Mouse (Mus musculus): ENCODE results near the gene Aldh1b1.

The Aldh1b1 gene

GRCm38 (mm10) chr4:45798964-45799363, at the start of gene Aldh1b1:
TSS of gene Aldh1b1 (plus strand) at chr4:45799022.
- DNase-seq = peak; percentile 80 to 84

GRCm38 (mm10) chr4:45749449-45749848, 49.4 kb upstream of the Aldh1b1 start:
- no peak for DNase-seq

GRCm38 (mm10) chr4:45750477-45750876, 48.3 kb upstream of the Aldh1b1 start:
- no peak for DNase-seq

- no peak for DNase-seq
Observed at GRCm38 (mm10) chr4:45753211-45753809, 45.5 kb upstream of the Aldh1b1 start.

GRCm38 (mm10) chr4:45754171-45754570, 44.7 kb upstream of the Aldh1b1 start:
- DNase-seq = no peak

- DNase-seq = no peak
Observed at GRCm38 (mm10) chr4:45755097-45755496, 43.7 kb upstream of the Aldh1b1 start.

GRCm38 (mm10) chr4:45755881-45756280, 42.9 kb upstream of the Aldh1b1 start:
- DNase-seq = no peak

GRCm38 (mm10) chr4:45757941-45758340, 40.9 kb upstream of the Aldh1b1 start:
- DNase-seq = no peak

GRCm38 (mm10) chr4:45759411-45759810, 39.4 kb upstream of the Aldh1b1 start:
- DNase-seq = no peak

- no peak for DNase-seq
Observed at GRCm38 (mm10) chr4:45762600-45762999, 36.2 kb upstream of the Aldh1b1 start.

GRCm38 (mm10) chr4:45763288-45764140, 35.3 kb upstream of the Aldh1b1 start:
- DNase-seq = no peak

GRCm38 (mm10) chr4:45764141-45764494, 34.7 kb upstream of the Aldh1b1 start:
- DNase-seq = no peak

- DNase-seq = no peak
Observed at GRCm38 (mm10) chr4:45765121-45765564, 33.7 kb upstream of the Aldh1b1 start.

GRCm38 (mm10) chr4:45765565-45766201, 33.1 kb upstream of the Aldh1b1 start:
- DNase-seq = no peak

GRCm38 (mm10) chr4:45766774-45767173, 32.0 kb upstream of the Aldh1b1 start:
- no peak for DNase-seq

- no peak for DNase-seq
Observed at GRCm38 (mm10) chr4:45767891-45768558, 30.8 kb upstream of the Aldh1b1 start.

GRCm38 (mm10) chr4:45769141-45769540, 29.7 kb upstream of the Aldh1b1 start:
- no peak for DNase-seq

GRCm38 (mm10) chr4:45769791-45770637, 28.8 kb upstream of the Aldh1b1 start:
- no peak for DNase-seq

- no peak for DNase-seq
Observed at GRCm38 (mm10) chr4:45770638-45771033, 28.2 kb upstream of the Aldh1b1 start.

- no peak for DNase-seq
Observed at GRCm38 (mm10) chr4:45771173-45771572, 27.6 kb upstream of the Aldh1b1 start.

GRCm38 (mm10) chr4:45771619-45772018, 27.2 kb upstream of the Aldh1b1 start:
- DNase-seq = peak; percentile 40 to 46

- DNase-seq = no peak
Observed at GRCm38 (mm10) chr4:45783671-45784070, 15.2 kb upstream of the Aldh1b1 start.
